Mouse (Mus musculus): ENCODE results near the gene Tenm4.

DNA sequence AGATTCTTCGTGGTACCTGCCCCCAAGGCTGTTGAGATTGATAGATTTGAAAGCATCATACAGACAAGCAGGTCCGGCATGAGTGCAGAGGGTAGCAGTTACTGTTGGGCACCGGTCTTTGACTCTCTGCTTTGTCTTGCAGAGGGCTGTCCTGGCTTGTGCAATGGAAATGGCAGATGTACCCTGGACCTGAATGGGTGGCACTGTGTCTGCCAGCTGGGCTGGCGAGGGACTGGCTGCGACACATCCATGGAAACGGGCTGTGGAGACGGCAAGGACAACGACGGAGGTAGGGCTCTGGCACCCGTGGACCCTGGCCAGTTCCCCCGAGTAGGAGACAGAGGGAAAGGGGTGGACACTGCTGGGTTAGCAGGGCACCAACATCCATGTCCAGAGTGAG is 640.6 kb downstream of the Tenm4 start:
- no peak for TF ChIP-seq CTCF (IDR thresholded peaks at IDR 0.05; ENCODE audit: low read depth, low read length)
- TF ChIP-seq GATA1 (IDR thresholded peaks at IDR 0.05; ENCODE audit: borderline replicate concordance, low read length): no peak
- TF ChIP-seq GATA2 (IDR thresholded peaks at IDR 0.05; ENCODE audit: borderline replicate concordance, low read depth, low read length): no peak
- no peak for TF ChIP-seq POLR2AphosphoS5 (IDR thresholded peaks at IDR 0.05; ENCODE audit: insufficient replicate concordance, low read depth, low read length)
- no peak for TF ChIP-seq TAL1 (conservative IDR thresholded peaks at IDR 0.05; ENCODE audit: low read depth, low read length)

Measured in G1E (cell line).